Mouse (Mus musculus) liver, embryonic 15.5 days (tissue): ENCODE measurements around the gene Mvb12b. TPM values are rescaled to one million over a fixed set of nuclear protein-coding genes. Genes with fewer than 3 reads are reported as not detected.

Source experiments
- ATAC-seq: fragments of 200-750 bp; cut with Nextera tagmentation; 2 replicates; pipeline ENCODE4 v1.8.0; 2017; ENCODE audit warnings: moderate number of reproducible peaks, mild to moderate bottlenecking, moderate library complexity; ENCODE audit not compliant: insufficient read depth
- H3K27ac ChIP-seq: fragments of 300-500 bp; sonication (generic); replicated peaks from 2 replicates; pipeline ENCODE4 v1.5.1; 2015; ENCODE audit warnings: mild to moderate bottlenecking, inconsistent platforms
- H3K27me3 ChIP-seq: fragments of 300-500 bp; sonication (generic); 2 replicates; pipeline ENCODE4 v1.6.1; 2015; ENCODE audit warnings: mild to moderate bottlenecking, inconsistent platforms
- H3K36me3 ChIP-seq: fragments of 300-500 bp; sonication (generic); replicated peaks from 2 replicates; pipeline ENCODE4 v1.6.1; 2015; ENCODE audit warnings: moderate library complexity, mild to moderate bottlenecking, inconsistent platforms
- H3K4me1 ChIP-seq: fragments of 300-500 bp; sonication (generic); replicated peaks from 2 replicates; pipeline ENCODE4 v1.6.1; 2015; ENCODE audit warnings: inconsistent platforms
- H3K4me2 ChIP-seq: fragments of 300-500 bp; sonication (generic); 2 replicates; pipeline ENCODE4 v1.6.1; 2015; ENCODE audit warnings: moderate library complexity, mild to moderate bottlenecking, inconsistent platforms
- H3K4me3 ChIP-seq: fragments of 300-500 bp; sonication (generic); replicated peaks from 2 replicates; pipeline ENCODE4 v1.5.1; 2015; ENCODE audit warnings: mild to moderate bottlenecking, inconsistent platforms
- H3K9ac ChIP-seq: fragments of 300-500 bp; sonication (generic); 2 replicates; pipeline ENCODE4 v1.6.1; 2015; ENCODE audit warnings: moderate library complexity, mild to moderate bottlenecking, inconsistent platforms
- H3K9me3 ChIP-seq: fragments of 300-500 bp; sonication (generic); replicated peaks from 2 replicates; pipeline ENCODE4 v1.6.1; 2016; ENCODE audit warnings: inconsistent platforms
- whole genome bisulfite sequencing: fragments of 180-500 bp; shearing (Covaris S2); methylation state at CpG from one replicate; pipeline ENCODE4 v1.1.7; 2015; ENCODE audit warnings: mixed read lengths; ENCODE audit not compliant: insufficient replicate concordance; 5-methylcytosine and 5-hydroxymethylcytosine counted together
- polyA plus RNA-seq: library from polyadenylated mRNA; unstranded; fragments of >200 nt; fragmentation: Nextera tagmentation; extraction: Ambion mirVana; gene quantifications from 2 replicates; pipeline ENCODE4 v1.2.1, GENCODE M21; 2015

Gene Mvb12b
- polyA plus RNA-seq, 1 experiment from 2014 or later: 11.3 TPM

DNA sequence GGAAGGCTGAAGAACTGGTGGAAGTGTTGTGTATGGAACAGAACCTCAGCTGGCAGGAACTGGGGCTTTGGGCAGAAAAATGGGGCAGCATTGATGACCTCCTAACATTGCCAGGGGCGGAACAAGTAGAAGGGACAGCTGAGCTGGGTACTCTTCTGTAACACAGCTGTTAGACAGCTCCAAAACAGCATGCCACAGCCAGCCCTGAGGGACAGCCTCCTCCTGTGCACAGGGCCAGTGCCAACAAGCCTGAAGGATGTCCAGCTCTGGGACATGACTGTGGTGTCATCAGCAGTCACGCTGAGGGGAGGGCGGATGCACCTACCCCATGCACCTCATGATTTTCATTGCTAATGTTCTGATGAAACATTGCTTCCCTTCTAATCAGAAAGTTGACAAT, 78.7 kb downstream of the Mvb12b start:
- H3K4me2 ChIP-seq: no peak overlapping the region
- no peak for ATAC-seq
- no peaks in the 10 kb centered on the region for H3K4me1 ChIP-seq
- no peak overlapping the region for H3K4me3 ChIP-seq
- no peak overlapping the region for H3K27ac ChIP-seq
- no peaks in the 10 kb centered on the region for H3K36me3 ChIP-seq
- no peak overlapping the region for H3K9ac ChIP-seq
- H3K27me3 ChIP-seq: no peaks in the 10 kb centered on the region
- WGBS: 75% methylated on average over 3 of the region's 3 CpGs
- no peaks in the 10 kb centered on the region for H3K9me3 ChIP-seq

DNA sequence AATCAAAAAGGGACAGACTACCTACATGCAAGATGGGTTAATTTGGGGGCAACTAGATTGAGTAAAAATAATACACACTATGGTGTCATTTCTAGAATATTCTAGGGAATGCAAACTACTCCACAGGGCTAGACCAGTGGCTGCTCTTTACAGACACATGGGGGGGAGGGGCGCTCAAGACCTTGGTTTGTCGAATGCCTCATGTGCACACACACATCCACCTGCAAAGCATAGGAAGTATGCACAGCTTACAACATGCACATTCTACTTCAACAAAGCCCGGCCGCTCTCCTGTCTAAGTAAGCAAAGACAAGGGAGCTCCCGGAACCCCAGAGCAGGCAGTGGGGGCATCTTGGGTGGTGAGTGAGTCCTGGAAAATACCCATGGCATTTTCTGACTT, 79.7 kb downstream of the Mvb12b start:
- H3K9ac ChIP-seq: no peak overlapping the region
- H3K4me3 ChIP-seq: no peak overlapping the region
- no peak for ATAC-seq

DNA sequence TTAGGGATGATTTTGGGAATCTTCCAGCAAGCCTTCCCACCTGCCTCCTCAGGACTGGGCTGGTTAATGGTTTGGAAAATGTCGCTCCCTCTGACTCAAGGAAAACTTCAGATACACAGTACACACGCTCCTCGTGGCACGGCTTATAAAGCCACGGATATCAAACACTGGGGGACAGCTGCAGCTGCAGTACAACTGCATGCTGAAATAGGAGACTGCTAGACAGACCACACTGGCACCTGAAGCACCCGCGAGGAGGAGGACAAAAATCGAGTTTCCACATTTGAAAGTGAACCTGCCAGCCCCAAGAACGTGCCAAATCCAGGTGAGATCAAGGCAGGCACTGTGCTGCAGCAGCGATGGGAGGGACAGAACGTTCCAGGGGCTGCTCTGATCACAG, 82.1 kb downstream of the Mvb12b start:
- H3K4me1 ChIP-seq: no peaks in the 10 kb centered on the region; the same call in 1 of the 2 replicates
- 80% methylated on average over 11 of the region's 11 CpGs for WGBS
- H3K9me3 ChIP-seq: no peaks in the 10 kb centered on the region
- no peak for ATAC-seq
- H3K27ac ChIP-seq: no peak overlapping the region
- H3K4me3 ChIP-seq: no peak overlapping the region
- H3K27me3 ChIP-seq: no peaks in the 10 kb centered on the region
- no peak overlapping the region for H3K9ac ChIP-seq
- H3K4me2 ChIP-seq: no peak overlapping the region
- H3K36me3 ChIP-seq: 0 out of 2 replicates have a peak, but pooled peaks cover 16% of the 10 kb centered on the region

More for the DNA sequence above, 79.7 kb downstream of the Mvb12b start:
- H3K36me3 ChIP-seq: no peaks in the 10 kb centered on the region
- 83% methylated on average over 5 of the region's 5 CpGs for WGBS
- no peaks in the 10 kb centered on the region for H3K9me3 ChIP-seq
- H3K4me1 ChIP-seq: no peaks in the 10 kb centered on the region; the same call in 1 of the 2 replicates
- no peak overlapping the region for H3K4me2 ChIP-seq
- H3K27ac ChIP-seq: no peak overlapping the region
- H3K27me3 ChIP-seq: no peaks in the 10 kb centered on the region

DNA sequence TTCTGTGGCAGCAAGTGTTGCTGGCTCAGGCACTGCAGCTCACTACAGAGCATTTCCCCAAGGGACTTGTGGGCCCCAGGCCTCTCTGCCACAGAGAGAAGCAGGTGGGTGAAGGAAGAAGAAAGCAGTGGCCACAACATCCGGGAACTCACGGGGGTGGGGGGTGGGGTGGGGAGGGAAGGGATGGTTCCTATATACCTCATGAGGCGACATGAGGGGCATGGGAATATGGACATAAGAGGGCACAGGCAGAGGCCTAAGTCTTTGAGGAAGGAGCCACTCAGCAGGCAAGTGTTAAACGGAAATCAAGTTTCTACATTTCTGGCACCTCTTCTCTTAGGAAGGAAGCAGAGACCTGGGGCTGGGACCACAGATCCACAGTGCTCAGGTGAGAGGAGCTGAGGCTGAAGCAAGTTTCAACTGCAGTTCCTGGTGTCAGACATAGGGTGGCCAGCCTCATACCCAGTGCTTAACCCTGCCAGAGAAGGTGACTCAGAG, 84.0 kb downstream of the Mvb12b start:
- 41% methylated on average over 4 of the region's 4 CpGs for WGBS
- 0 out of 2 replicates have a peak, but pooled peaks cover 16% of the 10 kb centered on the region for H3K36me3 ChIP-seq

DNA sequence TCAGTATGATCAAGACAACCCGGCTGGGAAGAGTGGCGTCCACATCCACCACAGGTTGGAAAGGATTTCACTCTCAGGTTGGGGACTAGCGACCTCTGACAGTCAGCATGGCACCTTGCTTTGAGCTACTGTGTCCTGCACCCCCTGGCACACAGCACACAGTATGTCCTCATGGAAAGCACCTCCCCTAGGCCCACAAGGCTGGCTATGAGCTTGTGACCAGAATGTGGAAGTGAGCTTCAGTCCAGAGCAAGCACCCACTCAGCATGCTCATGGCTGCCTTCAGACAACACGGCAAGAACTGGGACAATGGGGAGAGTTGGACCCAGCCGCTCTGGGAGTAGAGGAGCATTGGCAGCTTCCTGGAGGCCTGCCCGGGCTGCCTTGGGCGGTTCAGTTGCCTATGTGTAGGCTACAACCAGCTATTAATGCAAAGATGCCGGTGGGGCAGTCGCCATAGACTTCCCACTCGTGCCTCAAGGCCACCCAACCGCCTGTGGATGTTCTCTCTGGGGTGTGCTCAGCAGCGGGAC, 84.6 kb downstream of the Mvb12b start:
- Histone ChIP-seq H3K4me2 (no peak overlapping the region), H3K4me3 (no peak overlapping the region), H3K27me3 (no peaks in the 10 kb centered on the region), H3K9ac (no peak overlapping the region), H3K4me1 (no peaks in the 10 kb centered on the region; the same call in 1 of the 2 replicates), H3K36me3 (0 out of 2 replicates have a peak, but pooled peaks cover 16% of the 10 kb centered on the region), H3K27ac (no peak overlapping the region), H3K9me3 (no peaks in the 10 kb centered on the region)
- ATAC-seq: no peak
- WGBS: 80% methylated on average over 12 of the region's 12 CpGs

More for the DNA sequence above, 84.0 kb downstream of the Mvb12b start:
- Histone ChIP-seq H3K4me1 (no peaks in the 10 kb centered on the region; the same call in 1 of the 2 replicates), H3K9me3 (no peaks in the 10 kb centered on the region), H3K4me2 (no peak overlapping the region), H3K27ac (no peak overlapping the region), H3K9ac (no peak overlapping the region), H3K4me3 (no peak overlapping the region), H3K27me3 (no peaks in the 10 kb centered on the region)
- no peak for ATAC-seq

DNA sequence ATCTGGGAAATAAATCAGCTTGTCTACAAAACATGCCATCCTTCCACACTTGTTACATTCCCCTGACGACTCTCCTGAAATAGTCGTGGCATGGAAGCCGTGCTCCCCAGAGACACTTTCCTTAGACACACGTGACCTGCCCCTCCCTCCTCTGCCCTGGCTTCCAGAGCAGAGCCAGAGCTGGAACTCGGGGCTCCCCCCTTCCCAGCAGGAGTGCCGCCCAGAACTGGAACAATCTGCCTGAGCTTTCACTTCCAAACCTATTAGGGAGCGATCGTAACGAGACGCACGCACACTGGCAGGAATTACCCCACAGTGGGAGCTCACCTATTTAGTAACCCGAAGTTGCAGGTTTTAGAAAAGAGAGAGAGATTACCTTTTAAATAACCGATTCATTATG, 86.0 kb downstream of the Mvb12b start:
- Histone ChIP-seq H3K4me2 (no peak overlapping the region), H3K9me3 (no peaks in the 10 kb centered on the region), H3K4me3 (no peak overlapping the region), H3K27ac (no peak overlapping the region), H3K4me1 (no peaks in the 10 kb centered on the region; the same call in 1 of the 2 replicates), H3K9ac (no peak overlapping the region), H3K36me3 (0 out of 2 replicates have a peak, but pooled peaks cover 16% of the 10 kb centered on the region), H3K27me3 (no peaks in the 10 kb centered on the region)
- 83% methylated on average over 13 of the region's 13 CpGs for WGBS
- ATAC-seq: no peak

DNA sequence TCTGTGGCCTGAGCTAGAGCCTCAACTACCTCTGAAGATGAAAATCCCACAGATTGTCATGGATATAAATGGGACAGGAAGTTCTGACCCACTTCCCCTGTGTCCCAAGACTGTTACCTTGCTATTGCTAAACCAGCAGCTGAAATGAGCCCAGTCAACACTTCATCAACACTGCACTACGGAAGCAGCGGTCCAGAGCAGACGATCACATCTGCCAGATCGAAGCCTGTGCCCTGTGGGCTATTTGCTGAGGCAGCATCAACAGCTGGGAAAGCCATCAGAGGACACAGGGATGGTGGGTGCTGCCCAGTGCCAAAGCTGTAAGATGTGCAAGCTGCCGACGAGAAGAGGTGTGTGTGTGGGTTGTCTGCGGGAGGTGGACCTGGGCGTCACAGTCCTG, 86.4 kb downstream of the Mvb12b start:
- Histone ChIP-seq H3K27me3 (no peaks in the 10 kb centered on the region), H3K36me3 (0 out of 2 replicates have a peak, but pooled peaks cover 16% of the 10 kb centered on the region), H3K9ac (no peak overlapping the region), H3K9me3 (no peaks in the 10 kb centered on the region), H3K4me3 (no peak overlapping the region), H3K4me2 (no peak overlapping the region), H3K4me1 (no peaks in the 10 kb centered on the region; the same call in 1 of the 2 replicates), H3K27ac (no peak overlapping the region)
- 86% methylated on average over 8 of the region's 8 CpGs for WGBS
- no peak for ATAC-seq

DNA sequence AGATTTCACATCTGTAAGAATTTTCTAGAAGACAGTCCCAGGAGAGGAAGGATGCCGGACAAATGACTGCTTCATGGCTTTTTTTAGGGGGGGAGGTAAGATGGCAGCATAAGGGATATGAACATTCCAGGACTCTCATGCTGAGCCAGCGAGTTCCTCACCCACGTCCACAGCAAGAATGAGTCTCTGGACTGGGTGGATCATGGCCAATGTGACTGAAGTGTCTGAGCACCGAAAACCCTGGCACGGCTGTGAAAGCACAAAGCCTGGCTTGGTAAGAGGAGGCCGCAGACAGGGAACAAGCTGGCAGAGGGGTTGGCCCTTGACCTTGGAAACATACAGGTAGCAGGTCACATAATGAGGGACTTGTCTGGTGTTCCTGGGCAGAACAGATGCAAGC, 87.5 kb downstream of the Mvb12b start:
- Histone ChIP-seq H3K4me1 (no peaks in the 10 kb centered on the region; the same call in 1 of the 2 replicates), H3K27me3 (no peaks in the 10 kb centered on the region), H3K4me3 (no peak overlapping the region), H3K9ac (no peak overlapping the region), H3K9me3 (no peaks in the 10 kb centered on the region), H3K36me3 (0 out of 2 replicates have a peak, but pooled peaks cover 16% of the 10 kb centered on the region), H3K4me2 (no peak overlapping the region), H3K27ac (no peak overlapping the region)
- WGBS: 79% methylated on average over 6 of the region's 6 CpGs
- ATAC-seq: no peak

DNA sequence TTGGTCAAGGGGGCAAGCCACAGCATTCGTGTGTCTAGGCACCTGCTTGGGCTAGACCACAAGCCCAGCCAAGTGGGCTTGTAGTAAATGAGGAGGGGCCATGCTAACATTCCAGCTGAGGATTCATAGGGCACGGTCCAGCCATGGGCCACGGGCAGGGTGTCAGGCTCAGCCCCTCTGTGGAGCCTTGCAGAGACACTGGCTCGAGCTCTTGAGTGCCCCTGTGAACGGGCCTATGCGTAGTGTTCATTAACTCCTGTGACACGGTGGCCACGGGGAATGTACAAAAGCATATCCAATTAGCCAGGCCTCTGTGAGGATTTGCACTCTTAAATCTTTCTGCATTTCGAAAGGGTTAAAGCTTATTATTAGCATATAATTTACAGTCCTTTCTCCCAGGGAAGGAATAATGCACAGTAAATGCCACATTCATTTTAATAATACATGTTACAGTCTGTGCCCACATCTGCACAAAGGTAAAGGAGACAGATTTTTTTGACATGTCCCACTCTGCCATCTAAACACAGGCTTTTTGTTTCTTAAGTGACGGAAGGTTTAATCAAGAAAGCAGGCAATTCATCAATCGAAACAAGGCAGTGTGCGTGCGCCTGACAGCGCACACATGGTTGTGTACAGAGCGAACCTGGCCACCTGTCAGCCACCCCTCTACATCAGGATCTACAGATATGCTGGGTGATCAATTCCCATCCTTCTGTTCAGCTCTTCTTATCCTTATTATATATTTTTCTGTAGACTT, 91.9 kb downstream of the Mvb12b start:
- 84% methylated on average over 15 of the region's 15 CpGs for WGBS

DNA sequence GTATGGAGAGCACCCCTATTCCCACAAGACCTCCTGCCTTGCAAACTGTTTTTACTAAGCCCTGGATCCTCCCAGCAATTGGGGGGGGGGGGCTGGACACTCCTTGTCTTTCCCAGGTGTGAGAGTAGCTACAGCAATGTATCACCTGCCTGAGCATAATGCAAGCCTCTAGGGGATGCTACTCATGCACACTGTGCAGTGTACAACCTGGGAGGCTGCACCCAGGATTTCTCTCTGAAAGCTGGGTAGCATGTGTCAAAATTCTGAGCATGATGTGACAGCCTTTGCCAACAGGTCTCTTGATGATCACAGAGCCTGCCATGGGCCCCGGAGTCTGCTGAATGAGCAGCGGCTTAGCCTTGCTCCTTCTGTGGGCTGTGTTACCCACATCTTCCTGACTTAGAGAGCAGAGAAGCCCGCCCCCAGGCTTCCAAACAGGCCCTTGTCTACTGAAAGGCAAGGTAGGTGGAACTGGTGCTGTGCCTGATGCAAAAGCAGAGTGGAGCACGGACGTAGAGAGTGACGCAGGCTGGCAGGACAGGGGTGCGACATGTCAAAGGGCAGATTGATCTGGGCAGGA, 92.7 kb downstream of the Mvb12b start:
- H3K9me3 ChIP-seq: no peaks in the 10 kb centered on the region
- ATAC-seq: no peak
- H3K27ac ChIP-seq: no peak overlapping the region
- H3K4me1 ChIP-seq: no peaks in the 10 kb centered on the region
- no peaks in the 10 kb centered on the region for H3K27me3 ChIP-seq
- H3K4me2 ChIP-seq: no peak overlapping the region
- H3K9ac ChIP-seq: no peak overlapping the region
- WGBS: 83% methylated on average over 7 of the region's 7 CpGs
- 0 out of 2 replicates have a peak, but pooled peaks cover 9% of the 10 kb centered on the region for H3K36me3 ChIP-seq
- H3K4me3 ChIP-seq: no peak overlapping the region

More for the DNA sequence above, 91.9 kb downstream of the Mvb12b start:
- no peak overlapping the region for H3K4me3 ChIP-seq
- 0 out of 2 replicates have a peak, but pooled peaks cover 9% of the 10 kb centered on the region for H3K36me3 ChIP-seq
- no peak for ATAC-seq
- no peaks in the 10 kb centered on the region for H3K4me1 ChIP-seq
- no peak overlapping the region for H3K27ac ChIP-seq
- H3K9me3 ChIP-seq: no peaks in the 10 kb centered on the region
- H3K9ac ChIP-seq: no peak overlapping the region
- H3K27me3 ChIP-seq: no peaks in the 10 kb centered on the region
- no peak overlapping the region for H3K4me2 ChIP-seq

DNA sequence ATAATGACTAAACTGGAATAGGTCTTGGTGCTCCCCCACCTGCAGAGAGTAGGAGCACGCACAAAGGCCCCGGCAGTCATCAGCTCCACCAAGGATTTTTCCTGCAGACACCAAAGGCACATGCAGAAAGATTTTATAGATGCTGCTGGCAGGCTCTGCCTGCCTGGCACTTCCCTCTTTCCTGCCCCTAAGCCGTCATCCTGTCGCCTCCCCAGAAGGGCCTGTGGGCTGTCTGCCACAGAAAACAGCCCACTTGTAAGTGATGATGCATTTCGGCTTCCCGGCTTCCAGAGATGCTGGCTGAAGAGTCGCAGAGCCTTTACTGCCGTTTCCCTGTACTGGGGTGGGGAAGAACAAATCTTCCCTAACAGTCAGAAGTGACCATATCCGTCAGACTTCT, 93.3 kb downstream of the Mvb12b start:
- WGBS: 78% methylated on average over 9 of the region's 9 CpGs
- H3K27ac ChIP-seq: no peak overlapping the region

More for the DNA sequence above, 93.3 kb downstream of the Mvb12b start:
- H3K9ac ChIP-seq: no peak overlapping the region
- no peak overlapping the region for H3K4me3 ChIP-seq
- no peaks in the 10 kb centered on the region for H3K9me3 ChIP-seq
- H3K4me2 ChIP-seq: no peak overlapping the region
- ATAC-seq: no peak
- 0 out of 2 replicates have a peak, but pooled peaks cover 9% of the 10 kb centered on the region for H3K36me3 ChIP-seq
- no peaks in the 10 kb centered on the region for H3K4me1 ChIP-seq
- H3K27me3 ChIP-seq: no peaks in the 10 kb centered on the region
